Mouse (Mus musculus): Measurements from ENCODE around the gene Neil1.
A peak's percentile ranks its signal among the peaks of the same experiment; 100 is the strongest.

The Neil1 gene

GRCm38 (mm10) chr9:57148144-57148878, at the start of gene Neil1:
Gene Neil1 (minus strand): TSS chr9:57148305.
- DNase-seq (ENCODE audit: low spot score in 2 of 2), result peak; percentile 79 to 83

- no peak for DNase-seq (ENCODE audit: low spot score in 2 of 2)
Observed at GRCm38 (mm10) chr9:57197414-57197813, 49.3 kb upstream of the Neil1 start.

GRCm38 (mm10) chr9:57196708-57197107, 48.6 kb upstream of the Neil1 start:
- DNase-seq (ENCODE audit: low spot score in 2 of 2), result no peak

- DNase-seq (ENCODE audit: low spot score in 2 of 2), result no peak
Observed at GRCm38 (mm10) chr9:57168411-57168810, 20.3 kb upstream of the Neil1 start.

- no peak for DNase-seq (ENCODE audit: low spot score in 2 of 2)
Observed at GRCm38 (mm10) chr9:57166173-57166572, 18.1 kb upstream of the Neil1 start.

- no peak for DNase-seq (ENCODE audit: low spot score in 2 of 2)
Observed at GRCm38 (mm10) chr9:57163137-57163536, 15.0 kb upstream of the Neil1 start.

GRCm38 (mm10) chr9:57162496-57162895, 14.4 kb upstream of the Neil1 start:
- no peak for DNase-seq (ENCODE audit: low spot score in 2 of 2)

- no peak for DNase-seq (ENCODE audit: low spot score in 2 of 2)
Observed at GRCm38 (mm10) chr9:57158506-57158905, 10.4 kb upstream of the Neil1 start.

GRCm38 (mm10) chr9:57158013-57158470, 9.9 kb upstream of the Neil1 start, which contains the start of gene Commd4:
Gene Commd4 (minus strand): TSS chr9:57158331.
- DNase-seq (ENCODE audit: low spot score in 2 of 2), result peak; percentile 81 to 86

GRCm38 (mm10) chr9:57157499-57157898, 9.4 kb upstream of the Neil1 start:
- no peak for DNase-seq (ENCODE audit: low spot score in 2 of 2)

- no peak for DNase-seq (ENCODE audit: low spot score in 2 of 2)
Observed at GRCm38 (mm10) chr9:57156823-57157222, 8.7 kb upstream of the Neil1 start.

GRCm38 (mm10) chr9:57156383-57156782, 8.3 kb upstream of the Neil1 start:
- DNase-seq (ENCODE audit: low spot score in 2 of 2), result no peak

GRCm38 (mm10) chr9:57152331-57152730, 4.2 kb upstream of the Neil1 start:
- DNase-seq (ENCODE audit: low spot score in 2 of 2), result no peak

- DNase-seq (ENCODE audit: low spot score in 2 of 2), result no peak
Observed at GRCm38 (mm10) chr9:57150192-57150591, 2.1 kb upstream of the Neil1 start.

GRCm38 (mm10) chr9:57149021-57149420, 916 bp upstream of the Neil1 start:
- DNase-seq (ENCODE audit: low spot score in 2 of 2), result no peak

- no peak for DNase-seq (ENCODE audit: low spot score in 2 of 2)
Observed at GRCm38 (mm10) chr9:57147205-57148143, 631 bp downstream of the Neil1 start.

GRCm38 (mm10) chr9:57146451-57147066, 1.5 kb downstream of the Neil1 start:
- no peak for DNase-seq (ENCODE audit: low spot score in 2 of 2)

GRCm38 (mm10) chr9:57144830-57145229, 3.3 kb downstream of the Neil1 start:
- DNase-seq (ENCODE audit: low spot score in 2 of 2), result no peak

- no peak for DNase-seq (ENCODE audit: low spot score in 2 of 2)
Observed at GRCm38 (mm10) chr9:57143212-57143611, 4.9 kb downstream of the Neil1 start.

- DNase-seq (ENCODE audit: low spot score in 2 of 2), result no peak
Observed at GRCm38 (mm10) chr9:57141417-57142353, 6.4 kb downstream of the Neil1 start.

- DNase-seq (ENCODE audit: low spot score in 2 of 2), result no peak
Observed at GRCm38 (mm10) chr9:57139571-57139970, 8.5 kb downstream of the Neil1 start.

Data from spleen, postnatal 36 days (tissue).